Mouse (Mus musculus) embryo, embryonic 10 days (tissue): ENCODE results near the gene Fut2.

Experiments used
- DNase-seq: peaks from one replicate; pipeline ENCODE4 v3.0.0-alpha.2; 2015; ENCODE audit warnings: low spot score

Gene Fut2

DNA sequence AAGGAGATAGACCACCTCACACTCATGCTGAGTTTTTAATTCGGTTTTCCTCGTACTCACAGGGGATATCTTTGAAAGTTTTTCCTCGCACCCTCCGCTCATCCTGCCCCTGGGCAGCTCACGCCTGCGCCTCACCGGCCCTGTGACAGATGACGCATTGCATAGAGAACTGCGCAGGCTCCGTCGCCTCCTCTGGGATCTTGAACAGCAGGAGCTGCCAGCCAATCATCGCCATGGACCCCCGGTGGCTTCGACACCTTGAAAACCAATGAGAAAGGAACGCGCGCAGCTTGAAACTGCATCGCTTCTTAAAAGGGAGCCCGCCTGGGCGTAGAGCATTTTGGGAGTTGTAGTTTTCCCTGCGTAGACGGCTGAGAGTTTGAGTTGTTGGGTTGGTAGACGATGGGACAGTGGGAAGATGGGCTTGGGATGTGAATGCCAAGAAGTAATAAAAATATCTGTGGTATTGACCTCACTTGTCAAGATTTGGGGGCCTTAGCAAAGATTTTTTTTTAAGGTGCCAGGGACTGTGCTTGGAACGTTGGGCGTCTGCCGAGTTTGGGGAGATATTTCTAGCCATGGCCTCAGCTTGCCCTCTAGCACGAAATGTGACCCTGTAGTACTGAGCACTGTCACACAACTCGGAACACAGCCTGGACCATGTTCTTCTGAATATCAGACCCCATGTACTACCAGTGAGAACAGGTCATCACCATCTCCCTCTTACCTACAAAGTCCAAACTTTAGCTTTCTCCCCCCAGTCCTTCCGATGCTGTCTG is 27.4 kb downstream of the Fut2 start:
- peak; percentile 98 for DNase-seq

DNA sequence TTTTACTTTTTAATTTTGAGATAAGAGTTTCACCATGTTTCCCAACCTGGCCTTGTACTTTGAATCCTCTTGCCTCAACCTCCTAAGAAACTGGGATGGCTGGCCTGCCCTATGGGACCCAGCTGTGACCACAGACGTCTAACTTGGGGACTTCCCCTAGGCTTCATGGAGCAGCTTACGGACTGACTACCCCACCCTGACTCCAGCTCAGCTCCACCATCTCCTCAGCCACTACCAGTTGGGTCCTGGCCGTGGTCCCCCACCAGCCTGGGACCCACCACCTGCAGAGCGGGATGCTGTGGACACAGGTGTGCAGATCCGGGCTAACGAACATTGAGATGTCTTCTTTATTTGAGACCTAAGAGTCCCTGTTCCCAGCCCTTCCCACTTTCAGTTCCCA is 28.5 kb downstream of the Fut2 start:
- DNase-seq: no peak

DNA sequence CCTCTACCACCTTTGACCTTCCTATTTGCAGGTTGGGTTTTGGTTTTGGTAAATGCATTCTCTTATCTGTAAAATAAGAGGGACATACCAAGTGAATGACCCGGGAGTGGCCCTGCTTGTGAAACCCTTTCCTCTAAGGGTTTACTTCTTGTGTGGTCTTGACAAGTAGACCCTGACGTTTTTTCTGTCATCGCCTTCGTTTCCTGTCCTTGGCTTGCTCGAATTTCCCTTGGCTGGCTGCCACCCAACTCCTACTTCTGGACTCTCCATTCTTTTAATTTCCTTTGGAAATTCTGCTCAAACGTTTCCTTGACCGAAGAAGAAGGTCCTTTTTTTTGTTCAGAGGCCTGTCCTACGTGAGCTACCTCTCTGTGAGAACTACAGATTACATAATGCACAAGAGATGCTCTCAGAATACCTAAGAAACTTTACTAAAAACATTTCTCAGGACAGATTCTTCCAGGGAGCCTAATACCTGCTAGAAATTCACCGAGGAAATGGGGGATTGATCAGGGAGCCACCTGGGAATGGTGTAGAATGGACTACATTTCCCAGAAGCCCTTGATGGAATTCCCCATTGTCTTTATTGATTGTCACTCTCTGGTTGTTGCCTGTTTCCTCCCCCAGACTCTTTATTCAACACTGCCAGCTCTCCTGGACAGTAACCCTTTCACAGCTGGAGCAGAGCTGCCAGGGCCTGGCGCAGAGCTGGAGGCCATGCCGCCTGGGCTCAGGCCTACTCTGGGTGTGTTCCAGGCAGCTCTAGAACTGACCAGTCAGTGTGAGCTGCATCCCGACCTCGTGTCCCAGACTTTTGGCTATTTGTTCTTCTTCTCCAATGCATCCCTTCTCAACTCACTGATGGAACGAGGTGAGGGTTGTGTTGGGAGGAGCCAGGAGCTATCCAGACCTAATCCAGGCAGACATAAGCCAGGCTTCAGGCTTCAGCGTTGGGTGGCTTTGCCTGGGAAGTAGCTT is 30.2 kb downstream of the Fut2 start:
- DNase-seq: no peak

DNA sequence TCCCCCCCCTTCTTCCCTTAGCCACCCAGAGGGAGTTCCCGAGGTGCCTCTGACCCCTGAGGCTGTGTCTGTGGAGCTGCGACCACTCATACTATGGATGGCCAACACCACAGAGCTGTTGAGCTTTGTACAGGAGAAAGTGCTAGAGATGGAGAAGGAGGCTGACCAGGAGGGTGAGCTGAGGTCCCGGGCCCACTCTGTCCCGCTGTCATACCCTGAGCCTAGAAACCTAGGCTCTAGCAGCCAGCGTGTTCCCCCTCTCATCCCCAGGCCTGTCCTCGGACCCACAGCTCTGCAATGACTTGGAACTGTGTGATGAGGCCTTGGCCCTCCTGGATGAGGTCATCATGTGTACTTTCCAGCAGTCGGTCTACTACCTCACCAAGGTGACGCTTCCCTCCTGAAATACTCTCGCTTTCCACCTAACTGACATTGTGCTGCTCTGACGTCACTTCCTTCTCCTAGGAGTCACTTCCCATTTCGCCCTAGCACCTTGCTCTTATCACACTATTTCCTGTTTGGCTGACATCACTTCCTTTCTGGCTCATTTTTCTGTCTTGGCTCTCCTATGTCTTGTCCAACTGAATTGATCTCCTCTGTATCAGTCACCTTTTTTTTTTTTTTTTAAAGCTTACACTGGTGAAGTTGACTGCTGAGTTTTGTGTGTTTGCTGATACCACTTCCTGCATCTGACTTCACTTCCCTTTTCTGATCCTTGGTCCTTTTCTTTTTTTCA is 31.1 kb downstream of the Fut2 start:
- DNase-seq: peak; percentile 43

DNA sequence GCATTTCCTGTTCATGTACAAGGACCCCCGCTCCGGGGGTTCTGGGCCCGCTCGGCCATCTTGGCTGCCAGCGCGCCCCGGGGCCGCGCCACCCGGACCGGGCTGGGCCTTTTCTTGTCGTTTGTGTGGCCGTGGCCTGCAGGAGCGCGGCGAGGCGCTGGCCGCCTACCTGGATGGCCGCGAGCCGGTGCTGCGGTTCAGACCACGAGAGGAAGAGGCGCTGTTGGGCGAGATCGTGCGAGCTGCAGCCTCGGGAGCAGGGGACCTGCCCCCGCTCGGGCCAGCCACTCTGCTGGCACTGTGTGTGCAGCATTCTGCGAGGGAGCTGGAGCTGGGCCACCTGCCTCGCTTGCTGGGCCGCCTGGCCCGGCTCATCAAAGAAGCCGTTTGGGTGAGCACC is 33.7 kb downstream of the Fut2 start:
- peak; percentile 71 for DNase-seq

DNA sequence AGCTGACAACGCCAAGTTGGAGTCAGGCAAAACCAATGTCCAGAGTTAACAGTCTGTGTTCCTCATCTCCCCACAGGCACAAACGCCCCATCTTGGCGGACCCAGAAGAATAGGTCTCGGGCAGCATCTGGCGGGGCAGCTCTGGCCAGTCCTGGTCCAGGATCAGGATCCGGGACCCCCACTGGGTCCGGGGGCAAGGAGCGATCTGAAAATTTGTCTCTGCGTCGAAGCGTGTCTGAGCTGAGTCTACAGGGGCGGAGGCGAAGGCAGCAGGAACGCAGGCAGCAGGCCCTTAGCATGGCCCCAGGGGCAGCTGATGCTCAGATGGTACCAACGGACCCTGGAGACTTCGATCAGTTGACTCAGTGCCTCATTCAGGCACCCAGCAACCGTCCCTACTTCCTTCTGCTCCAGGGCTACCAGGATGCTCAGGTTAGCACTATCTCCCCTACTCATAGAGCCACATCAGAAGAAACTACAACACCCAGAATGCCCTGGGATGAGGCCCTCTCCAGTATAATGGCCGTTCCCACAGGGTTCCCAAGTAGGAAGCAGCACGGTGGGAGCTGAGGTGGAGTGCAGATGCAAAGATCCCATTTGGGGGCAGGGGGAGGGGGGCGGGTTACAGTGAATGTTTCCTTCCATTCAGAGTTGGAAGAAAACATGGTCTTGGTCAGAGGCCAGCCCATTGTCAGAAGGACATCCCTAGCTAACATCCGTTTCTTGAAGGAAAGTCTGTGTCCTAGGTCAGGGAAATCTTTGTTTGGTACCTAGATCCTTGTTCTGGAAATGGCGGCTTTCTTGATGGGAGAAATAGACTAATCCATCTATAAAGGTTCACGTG is 35.9 kb downstream of the Fut2 start:
- no peak for DNase-seq

DNA sequence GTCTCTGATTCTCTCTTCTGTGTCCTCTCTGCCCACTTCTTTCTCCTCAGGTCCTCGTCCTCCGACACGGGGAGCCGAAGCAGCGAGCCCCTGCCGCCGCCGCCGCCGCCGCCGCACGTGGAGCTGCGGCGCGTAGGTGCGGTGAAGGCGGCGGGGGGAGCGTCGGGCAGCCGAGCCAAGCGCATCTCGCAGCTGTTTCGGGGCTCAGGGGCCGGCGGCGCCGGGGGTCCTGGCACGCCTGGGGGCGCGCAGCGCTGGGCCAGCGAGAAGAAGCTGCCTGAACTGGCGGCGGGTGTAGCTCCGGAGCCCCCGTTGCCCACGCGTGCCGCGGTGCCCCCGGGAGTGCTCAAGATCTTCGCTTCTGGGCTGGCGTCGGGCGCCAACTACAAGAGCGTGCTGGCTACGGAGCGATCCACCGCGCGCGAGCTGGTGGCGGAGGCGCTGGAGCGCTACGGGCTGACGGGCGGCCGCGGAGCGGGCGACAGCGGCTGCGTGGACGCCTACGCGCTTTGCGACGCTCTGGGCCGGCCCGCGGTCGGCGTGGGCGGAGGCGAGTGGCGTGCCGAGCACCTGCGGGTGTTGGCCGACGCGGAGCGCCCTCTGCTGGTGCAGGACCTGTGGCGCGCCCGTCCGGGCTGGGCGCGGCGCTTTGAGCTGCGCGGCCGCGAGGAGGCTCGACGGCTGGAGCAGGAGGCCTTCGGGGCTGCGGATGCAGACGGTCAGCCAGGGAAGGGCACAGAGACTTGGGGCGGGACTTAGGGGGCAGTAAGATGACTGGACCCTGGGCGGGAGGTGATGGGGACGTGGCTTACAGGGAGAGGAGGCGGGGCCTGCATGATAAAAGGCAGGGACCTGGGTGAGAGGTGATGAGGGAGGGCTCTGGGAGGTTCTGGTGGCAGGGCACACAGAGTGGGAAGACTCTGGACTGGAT is 37.6 kb downstream of the Fut2 start:
- DNase-seq: peak; percentile 89

DNA sequence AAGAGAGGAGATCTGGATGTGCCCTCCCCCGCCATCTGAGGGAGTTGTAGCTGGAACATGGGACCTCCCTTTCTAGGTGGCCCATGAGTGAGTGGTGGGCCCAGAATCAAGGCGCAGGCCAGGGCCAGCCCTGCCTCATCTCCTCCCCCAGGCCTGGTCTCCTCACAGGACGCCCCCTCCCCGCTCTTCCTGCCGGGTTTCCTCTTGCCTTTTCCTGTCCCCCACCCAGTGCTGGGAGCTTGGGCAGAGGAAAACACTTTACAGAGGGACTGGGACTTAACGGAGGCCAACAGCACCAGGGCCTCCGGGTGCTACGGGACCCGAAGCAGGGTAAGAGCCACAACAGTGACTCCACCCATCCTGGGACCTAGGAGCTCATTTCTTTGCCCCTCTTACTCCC is 38.9 kb downstream of the Fut2 start, which contains the start of gene Rasip1:
Gene Rasip1, plus strand, starts transcription at position 228 of the 400 bp plus-strand sequence.
- no peak for DNase-seq

DNA sequence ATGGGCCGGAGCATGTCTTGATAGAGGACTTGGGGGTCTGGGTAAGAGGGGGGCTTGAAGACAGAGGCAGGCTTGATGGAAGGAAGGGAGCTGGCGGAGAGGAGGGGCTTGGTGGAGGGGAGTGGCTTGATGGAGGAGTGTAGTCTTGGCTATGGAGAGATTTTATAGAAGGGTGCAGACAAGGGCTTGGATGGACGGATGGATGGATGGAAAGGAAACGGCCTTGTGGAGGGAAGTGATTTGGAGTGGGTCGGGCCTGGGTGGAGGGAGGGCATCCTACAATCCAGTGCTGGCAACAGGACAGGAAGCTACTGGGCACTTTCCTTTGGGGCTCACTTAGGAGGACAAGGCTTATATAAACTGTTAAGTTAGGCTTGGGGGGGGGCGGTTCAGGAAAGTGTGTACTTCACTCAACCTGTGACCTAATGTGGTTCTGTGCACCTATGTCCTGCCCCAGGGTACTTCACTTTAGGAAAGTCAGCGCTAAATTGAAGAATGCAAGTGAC is 39.6 kb downstream of the Fut2 start:
- DNase-seq: no peak

DNA sequence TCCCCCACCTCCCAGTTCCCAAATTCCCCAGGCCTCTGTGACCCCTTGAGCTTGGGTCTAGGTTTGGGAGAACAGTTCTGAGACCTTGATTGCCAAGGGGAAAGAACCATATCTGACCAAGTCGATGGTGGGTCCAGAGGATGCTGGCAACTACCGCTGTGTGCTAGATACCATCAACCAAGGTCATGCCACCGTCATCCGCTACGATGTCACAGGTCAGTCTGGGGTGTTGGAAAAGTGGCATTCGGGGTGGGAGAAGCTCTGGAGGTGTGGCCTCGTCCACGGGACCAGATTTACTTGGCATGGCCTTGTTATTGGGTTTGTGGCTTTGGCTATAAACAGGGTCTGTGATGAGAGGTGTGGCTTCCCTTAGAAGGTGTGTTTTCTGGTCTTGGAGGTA is 40.7 kb downstream of the Fut2 start:
- no peak for DNase-seq

DNA sequence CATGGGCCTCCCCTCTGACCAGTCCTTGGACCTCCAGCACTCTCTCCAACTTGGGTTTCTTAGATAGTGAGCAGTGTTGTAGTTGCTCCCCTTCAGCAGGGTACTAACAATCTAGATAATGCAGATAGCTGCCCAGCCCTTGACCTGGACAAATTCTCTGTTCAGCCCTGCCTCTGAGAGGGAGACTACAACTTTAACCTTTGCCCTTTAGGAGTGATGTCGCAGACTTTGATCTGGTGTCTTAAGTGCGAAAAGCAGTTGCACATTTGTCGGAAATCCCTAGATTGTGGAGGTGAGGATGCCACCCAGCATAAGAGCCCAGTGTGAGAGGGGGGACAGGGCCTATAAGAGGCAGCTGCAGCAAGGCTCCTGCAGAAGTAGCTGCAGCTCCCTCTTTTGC is 41.5 kb downstream of the Fut2 start:
- no peak for DNase-seq

DNA sequence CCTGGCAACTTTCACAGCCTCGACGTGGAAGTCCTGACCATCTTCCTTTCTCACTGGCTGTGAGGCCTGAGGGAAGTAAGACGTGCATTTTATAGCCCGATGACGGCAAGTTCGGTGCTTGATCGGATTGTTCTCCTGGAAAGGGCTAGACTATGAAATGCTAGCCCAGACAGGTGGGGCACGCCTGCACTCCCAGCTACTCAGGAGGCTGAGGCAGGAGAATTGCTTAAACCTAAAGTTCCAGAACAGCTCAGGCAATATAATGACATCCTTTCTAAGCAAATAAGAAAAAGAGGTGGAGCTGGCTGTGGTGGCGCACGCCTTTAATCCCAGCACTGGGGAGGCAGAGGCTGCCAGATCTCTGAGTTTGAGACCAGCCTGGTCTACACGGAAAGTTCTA is 42.7 kb downstream of the Fut2 start:
- DNase-seq: no peak

DNA sequence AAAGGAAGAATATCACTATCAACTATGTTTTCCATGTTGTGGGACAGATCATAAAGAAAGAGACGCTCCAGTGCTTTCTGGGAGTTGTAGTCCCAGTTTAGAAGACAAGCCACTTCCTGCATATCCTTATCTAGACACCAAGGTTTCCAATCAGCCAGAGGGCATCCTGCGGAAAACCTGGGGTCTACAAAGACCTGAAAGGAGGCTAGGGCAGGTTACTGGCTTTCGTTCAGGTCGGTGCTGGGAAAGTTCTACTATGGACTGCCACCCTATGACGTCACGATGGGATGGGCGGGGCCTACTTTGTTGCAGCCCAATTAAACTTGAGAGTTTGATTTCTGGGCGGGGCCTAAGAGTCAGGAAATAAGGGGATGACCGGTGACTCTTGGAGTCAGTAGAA is 44.8 kb downstream of the Fut2 start, which contains the start of gene Izumo1:
Gene Izumo1, plus strand, starts transcription at position 369 of the 400 bp plus-strand sequence.
- peak; percentile 57 for DNase-seq

DNA sequence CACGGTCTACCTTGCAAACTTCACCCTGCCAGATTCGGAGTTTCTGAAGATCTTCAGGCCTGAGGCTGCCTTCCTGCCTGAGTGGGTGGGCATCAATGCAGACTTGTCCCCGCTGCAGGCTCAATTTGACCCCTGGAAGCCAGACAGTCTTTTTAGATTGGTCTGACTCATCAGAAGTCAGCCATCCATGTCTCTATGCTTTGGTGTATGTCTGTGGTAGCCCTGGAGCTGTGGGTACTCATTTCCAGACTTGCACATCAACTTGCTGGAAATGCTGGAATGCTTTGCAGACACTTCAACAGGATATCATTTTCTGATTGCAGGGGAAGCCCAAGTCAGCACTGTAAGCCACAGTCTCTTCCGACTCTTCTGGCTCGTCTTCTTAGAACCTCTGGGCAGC is 46.6 kb downstream of the Fut2 start:
- DNase-seq: no peak

DNA sequence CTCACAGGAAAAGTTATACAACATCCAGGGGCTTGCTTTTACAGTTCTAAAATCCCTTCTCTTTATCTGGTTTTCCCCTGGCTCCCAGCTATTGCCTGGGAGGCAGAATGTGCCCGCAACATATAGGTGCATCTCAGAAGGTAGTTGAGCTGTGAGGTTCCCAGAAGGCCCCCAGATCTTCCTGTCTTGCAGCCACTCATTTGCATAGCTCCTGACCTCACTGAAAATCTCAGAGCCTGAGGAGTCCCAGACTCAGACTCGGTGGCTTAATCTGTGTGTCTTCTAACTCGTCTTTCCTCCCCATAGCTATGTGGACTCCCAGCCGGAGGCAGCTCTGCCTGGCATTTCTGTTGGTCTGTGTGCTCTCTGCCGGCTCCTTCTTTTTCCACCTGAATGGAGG is 47.9 kb downstream of the Fut2 start:
- DNase-seq: no peak

DNA sequence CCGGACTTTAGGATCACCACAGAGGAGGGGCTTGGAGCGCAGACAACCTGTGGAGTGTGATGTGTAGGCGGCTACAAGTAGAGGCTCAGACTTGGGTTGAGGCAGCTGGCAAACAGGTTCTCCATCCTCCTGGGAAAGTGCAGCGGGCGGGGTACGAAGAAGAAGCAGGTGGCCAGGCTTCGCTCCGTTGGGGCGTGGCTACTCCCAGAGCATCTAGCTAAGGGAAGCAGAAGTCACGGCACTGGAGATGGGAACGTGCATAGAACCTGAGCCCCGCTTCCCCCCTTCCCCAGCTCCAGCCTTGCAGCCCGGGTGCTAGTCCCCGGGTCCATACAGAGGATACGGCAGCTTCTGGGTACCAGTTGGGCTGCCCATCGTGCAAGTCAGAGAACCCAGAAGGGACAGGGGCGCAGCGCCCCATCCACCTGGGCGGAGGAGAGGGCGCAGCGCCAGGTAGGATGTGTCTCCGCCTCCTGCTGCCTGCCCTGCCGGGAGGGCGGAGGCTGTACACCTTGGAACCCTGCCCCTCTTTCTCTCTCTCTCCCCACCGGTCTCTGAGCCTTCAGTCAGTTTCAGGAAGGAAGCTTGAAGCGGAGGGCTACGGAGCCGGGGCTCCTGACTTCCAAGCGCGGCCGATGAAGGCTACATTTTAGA is 49.0 kb downstream of the Fut2 start, which contains the start of gene Fut1:
Gene Fut1, plus strand, starts transcription at position 248 of the 654 bp plus-strand sequence.
- DNase-seq: peak; percentile 33

DNA sequence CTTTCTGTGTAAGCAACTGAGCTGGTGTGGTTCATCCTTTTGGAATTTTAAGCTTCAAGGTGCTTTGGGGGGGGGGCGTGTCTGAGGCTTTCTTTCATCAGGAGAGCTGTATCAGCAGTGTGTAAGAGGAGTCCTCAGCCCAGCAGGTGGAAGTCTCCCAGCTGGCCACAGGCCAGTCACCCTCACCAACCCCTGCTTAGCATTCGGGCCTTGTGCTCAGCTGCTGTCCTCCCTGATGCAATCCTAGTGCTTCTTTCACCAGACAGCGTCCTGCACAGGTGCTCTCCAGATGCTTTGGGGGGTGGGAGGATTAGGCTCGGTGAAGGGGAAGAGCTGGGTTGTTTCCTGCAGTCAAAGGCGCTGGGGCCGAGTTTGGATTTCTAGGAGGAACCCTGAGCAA is 49.9 kb downstream of the Fut2 start:
- DNase-seq: no peak

DNA sequence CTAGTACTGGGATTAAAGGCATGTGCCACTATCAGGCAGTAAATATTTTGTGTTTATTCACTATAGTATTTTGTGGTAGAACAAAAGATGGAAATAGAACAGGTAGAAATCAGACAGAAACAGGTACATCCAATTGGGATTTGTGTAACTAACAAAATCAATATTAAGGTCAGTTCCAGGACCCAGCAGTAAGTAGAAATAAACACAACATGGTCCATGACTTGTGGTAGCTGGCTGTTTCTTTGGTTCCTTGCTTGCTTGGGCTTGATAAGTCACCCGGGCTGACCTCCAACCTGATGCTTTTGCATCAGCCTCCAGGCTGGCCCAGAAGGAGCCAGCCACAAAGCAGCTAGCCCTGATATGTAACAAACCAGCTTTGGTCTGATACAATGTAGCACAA is 56.7 kb downstream of the Fut2 start:
- DNase-seq: no peak

DNA sequence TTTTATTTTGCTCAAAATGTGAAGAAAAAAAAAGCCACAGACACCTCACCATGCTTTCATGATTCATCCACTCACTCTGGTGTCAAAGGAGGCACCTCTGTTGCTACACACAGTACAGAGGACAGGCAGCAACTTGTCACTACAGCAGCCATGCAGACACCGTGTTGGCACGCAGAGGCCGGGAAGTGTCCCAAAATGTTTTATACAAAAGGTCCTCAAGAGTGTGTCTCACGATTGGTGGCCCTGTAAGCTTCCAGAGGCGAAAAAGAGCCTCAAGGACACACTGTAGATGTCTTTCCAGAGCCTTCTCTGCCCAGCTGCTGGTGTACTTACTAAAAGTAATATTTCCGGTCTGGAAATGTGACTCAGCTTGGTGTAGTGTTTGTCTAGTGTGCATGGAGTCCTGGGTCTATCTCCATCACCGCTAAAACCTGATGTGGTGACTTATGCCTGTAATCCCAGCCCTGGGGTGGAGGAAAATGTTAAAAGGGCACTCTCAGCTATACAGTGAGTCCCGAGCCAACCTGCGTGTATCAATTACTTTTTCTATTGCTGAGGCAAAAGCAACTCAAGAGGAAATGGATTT is 60.4 kb downstream of the Fut2 start:
- no peak for DNase-seq
